Mouse (Mus musculus): ENCODE data around the gene Stt3b.

DNA sequence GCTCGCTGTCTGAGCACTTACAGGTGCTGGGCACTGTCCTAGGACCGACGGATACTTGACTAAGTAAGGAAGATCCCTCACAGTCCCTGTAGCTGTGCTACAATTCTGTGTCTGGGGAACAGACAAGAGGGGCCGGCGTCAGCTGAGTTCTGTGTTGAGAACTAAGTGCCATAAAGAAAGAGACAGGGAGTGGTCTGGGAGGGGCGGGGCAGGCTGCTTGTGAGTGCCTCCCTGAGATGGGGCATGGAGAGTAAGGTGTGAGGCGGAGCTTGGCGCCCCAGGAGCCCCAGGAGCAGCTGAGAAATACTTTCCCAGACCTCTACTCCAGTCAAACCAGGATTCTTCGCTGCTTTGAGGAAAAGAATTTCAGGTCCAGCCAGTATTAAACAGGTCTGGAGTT lies 92.2 kb downstream of the Stt3b start:
- TF ChIP-seq CTCF (IDR thresholded peaks at IDR 0.05; ENCODE audit: low read depth, low read length) (no peak), POLR2A (IDR thresholded peaks at IDR 0.05; ENCODE audit: borderline replicate concordance, low read depth, low read length) (no peak)

All from bone marrow macrophage, adult 2 months (primary cell).